Mouse (Mus musculus): ENCODE results near the gene Lypd5. TPM values are rescaled to one million over a fixed set of nuclear protein-coding genes. Genes with fewer than 3 reads are reported as not detected.

The Lypd5 gene
- not detected for total RNA-seq (2021)
- long read RNA-seq, experiment 1, result 0 reads
- long read RNA-seq, experiment 2, result 0 reads

GRCm38 (mm10) chr7:24348896-24349295 lies at the start of gene Lypd5:
Lypd5 (plus strand) TSS chr7:24349196.
- no peak for DNase-seq

GRCm38 (mm10) chr7:24299823-24300481 lies 49.0 kb upstream of the Lypd5 start:
- DNase-seq, result no peak

- DNase-seq, result peak; percentile 21
Measured at GRCm38 (mm10) chr7:24300771-24301282, 48.2 kb upstream of the Lypd5 start, which contains the start of gene Zfp61. Zfp61 (minus strand) TSS chr7:24301232.

- DNase-seq, result no peak
Measured at GRCm38 (mm10) chr7:24315726-24316566, 33.0 kb upstream of the Lypd5 start.

- peak; percentile 93 for DNase-seq
Measured at GRCm38 (mm10) chr7:24316567-24317092, 32.4 kb upstream of the Lypd5 start, which contains the start of gene Zfp94. Zfp94 (minus strand) TSS chr7:24316666.

GRCm38 (mm10) chr7:24318942-24319341 lies 30.1 kb upstream of the Lypd5 start:
- no peak for DNase-seq

GRCm38 (mm10) chr7:24322593-24322992 lies 26.4 kb upstream of the Lypd5 start:
- DNase-seq, result no peak

GRCm38 (mm10) chr7:24325197-24325596 lies 23.8 kb upstream of the Lypd5 start:
- DNase-seq, result no peak

- DNase-seq, result no peak
Measured at GRCm38 (mm10) chr7:24325675-24326128, 23.3 kb upstream of the Lypd5 start.

- no peak for DNase-seq
Measured at GRCm38 (mm10) chr7:24326273-24327135, 22.5 kb upstream of the Lypd5 start.

- no peak for DNase-seq
Measured at GRCm38 (mm10) chr7:24327281-24327975, 21.6 kb upstream of the Lypd5 start.

- no peak for DNase-seq
Measured at GRCm38 (mm10) chr7:24333304-24333986, 15.6 kb upstream of the Lypd5 start, which contains the start of gene Tescl. Tescl (minus strand) TSS chr7:24333936.

GRCm38 (mm10) chr7:24335699-24336309 lies 13.2 kb upstream of the Lypd5 start:
- DNase-seq, result no peak

GRCm38 (mm10) chr7:24338241-24338640 lies 10.8 kb upstream of the Lypd5 start:
- DNase-seq, result no peak

GRCm38 (mm10) chr7:24343701-24344272 lies 5.2 kb upstream of the Lypd5 start:
- no peak for DNase-seq

- DNase-seq, result no peak
Measured at GRCm38 (mm10) chr7:24346444-24346843, 2.6 kb upstream of the Lypd5 start.

GRCm38 (mm10) chr7:24355646-24356045 lies 6.7 kb downstream of the Lypd5 start:
- DNase-seq, result no peak

- no peak for DNase-seq
Measured at GRCm38 (mm10) chr7:24356081-24356480, 7.1 kb downstream of the Lypd5 start.

- no peak for DNase-seq
Measured at GRCm38 (mm10) chr7:24357899-24358298, 8.9 kb downstream of the Lypd5 start.
